Mouse (Mus musculus) embryo, embryonic 11.5 days (tissue): ENCODE measurements around the gene Ezh1.
A peak's percentile ranks its signal among the peaks of the same experiment; 100 is the strongest.

ENCODE experiments used
- DNase-seq: peaks from one replicate; pipeline ENCODE4 v3.0.0-alpha.2; 2012; ENCODE audit warnings: low read depth, low spot score

Gene Ezh1

DNA sequence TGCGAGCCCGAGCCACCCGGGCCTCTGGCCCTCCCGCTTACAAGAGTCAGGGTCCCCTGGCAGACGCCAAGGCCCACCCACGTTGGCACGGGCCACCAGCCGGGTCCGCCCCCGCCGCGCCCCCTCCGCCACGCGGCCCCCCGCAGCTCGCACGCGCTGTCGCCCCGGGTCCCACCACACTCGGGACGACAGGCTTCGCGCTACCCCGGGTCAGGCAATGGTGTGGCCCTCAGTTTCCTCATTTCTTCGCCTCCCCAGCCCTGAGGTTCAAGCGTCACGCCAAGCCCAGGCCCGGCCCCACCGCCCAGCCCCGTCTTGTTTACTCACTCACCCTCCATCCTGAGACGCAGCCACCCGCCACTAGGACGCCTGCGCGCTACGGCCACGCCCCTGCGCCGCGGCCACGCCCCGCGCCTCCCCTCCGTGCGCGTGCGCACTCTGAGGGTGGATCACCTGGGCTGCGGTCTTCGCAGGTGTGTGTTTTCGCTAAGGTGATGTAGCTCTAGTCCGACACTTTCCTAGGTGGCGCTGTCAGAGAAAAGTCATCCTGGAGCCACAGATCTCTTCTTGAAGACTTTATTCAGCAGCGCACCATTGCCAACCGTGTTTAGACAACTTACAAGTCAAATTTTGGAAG lies at the start of gene Ezh1:
Gene Ezh1 (minus strand): TSS at position 399 of the 637 bp plus-strand sequence.
- DNase-seq: peak; percentile 67

DNA sequence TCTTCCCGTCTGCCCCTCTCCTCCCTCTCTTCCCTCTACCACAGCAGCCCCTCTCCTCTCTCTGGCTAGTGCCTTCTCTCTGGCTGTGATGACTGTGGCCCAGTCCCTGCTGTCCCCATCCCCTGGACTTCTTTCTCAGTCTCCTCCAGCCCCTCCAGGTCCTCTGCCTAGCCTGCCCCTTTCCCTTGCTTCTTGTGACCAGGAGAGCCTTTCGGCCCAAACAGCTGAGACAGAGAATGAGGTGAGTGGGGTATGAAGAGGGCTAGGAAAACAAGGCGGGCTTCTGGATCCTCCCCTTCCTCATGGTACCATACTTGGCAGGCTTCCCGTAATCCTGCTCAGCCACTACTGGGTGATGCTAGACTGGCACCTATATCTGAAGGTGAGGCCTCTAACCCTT lies 49.0 kb upstream of the Ezh1 start:
- DNase-seq: no peak

DNA sequence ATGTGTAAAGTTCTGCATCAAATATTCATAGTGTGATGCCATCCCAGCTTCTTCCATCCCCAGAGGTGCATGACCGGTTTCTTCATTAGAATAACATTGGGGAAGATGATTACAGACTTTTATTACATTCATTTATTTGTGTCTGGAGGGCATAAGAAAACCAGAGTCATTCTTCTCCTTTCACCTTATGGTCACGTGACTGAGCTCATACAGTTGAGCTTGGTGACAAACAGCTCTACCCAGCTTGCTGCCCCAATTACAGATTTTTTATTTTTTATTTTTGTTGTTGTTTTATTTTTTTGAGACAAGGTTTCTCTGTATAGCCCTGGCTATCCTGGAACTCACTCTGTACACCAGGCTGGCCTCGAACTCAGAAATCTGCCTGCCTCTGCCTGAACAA lies 46.2 kb upstream of the Ezh1 start:
- DNase-seq: no peak

DNA sequence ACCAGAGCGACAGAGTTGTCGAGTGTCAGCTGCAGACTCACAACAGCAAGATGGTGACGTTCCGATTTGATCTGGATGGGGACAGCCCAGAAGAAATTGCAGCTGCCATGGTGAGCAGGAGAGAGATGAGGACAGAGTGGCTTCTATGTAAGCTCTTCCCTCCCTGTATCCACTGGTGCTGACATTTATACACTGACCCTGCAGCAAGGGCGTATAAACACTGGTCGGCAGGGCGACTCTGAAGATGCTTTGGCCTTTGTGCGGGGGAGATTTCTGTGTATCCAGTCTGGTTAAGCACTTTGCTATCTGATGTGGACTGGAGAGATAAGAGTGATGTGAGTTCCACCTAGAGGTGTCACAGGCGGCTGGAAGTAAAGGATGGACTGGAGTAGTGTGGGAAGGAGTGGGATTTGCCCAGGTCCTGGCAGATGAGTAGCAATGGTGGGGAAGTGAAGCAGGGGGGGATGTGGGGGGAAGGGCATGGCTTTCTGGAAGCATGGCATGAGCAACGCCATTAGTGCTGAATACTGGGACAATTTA lies 43.4 kb upstream of the Ezh1 start:
- DNase-seq: no peak

DNA sequence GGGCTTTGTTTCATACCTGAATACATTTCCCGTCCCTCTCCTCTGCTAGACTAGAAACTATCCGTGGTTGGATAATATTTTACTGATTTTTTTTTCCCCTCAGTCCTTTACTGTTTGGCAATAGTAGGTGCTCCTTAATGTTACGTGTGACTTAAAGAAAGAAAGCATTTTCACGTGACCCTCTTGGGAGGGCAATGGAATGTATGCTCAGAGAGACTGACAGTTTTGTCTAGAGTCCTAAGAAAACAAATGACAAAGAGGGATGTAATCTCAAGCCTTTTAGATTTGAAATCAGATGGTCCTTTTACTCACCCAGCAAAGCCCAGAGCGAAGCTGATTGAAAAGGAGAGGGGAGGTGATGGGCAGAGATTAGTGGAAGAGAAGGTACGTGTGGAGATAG lies 39.6 kb upstream of the Ezh1 start:
- DNase-seq: no peak

DNA sequence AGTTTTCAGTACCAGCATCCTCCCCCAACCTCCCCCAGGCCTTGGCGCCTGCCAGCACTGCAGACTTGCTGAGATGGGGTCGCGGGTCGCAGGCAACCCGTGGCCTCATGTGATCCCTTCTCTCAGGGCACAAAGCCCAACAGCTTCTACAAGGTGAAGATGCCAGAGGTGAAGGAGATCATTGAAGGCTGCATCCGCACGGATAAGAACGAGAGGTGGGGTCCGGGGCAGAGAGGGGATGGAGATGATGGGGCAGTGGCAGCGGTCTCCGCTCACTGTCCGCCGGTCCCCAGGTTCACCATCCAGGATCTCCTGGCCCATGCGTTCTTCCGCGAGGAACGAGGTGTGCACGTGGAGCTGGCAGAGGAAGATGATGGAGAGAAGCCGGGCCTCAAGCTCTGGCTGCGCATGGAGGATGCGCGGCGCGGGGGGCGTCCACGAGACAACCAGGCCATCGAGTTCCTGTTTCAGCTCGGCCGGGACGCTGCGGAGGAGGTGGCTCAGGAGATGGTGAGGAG lies 38.8 kb upstream of the Ezh1 start:
- DNase-seq: no peak

DNA sequence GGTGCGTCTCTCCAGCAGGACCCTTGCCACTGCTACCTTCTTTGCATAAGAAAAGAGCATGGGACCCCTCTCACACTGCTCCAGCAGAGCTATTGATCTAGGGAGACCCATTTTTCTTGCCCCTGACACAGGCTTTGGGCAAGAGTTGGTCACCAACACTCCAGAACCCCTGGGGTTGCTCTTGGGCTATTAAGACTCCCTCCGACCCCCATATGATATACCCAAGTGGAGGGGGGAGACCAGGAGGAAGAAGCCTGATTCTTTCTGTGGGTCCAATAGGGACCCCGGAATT lies 37.7 kb upstream of the Ezh1 start:
- no peak for DNase-seq

DNA sequence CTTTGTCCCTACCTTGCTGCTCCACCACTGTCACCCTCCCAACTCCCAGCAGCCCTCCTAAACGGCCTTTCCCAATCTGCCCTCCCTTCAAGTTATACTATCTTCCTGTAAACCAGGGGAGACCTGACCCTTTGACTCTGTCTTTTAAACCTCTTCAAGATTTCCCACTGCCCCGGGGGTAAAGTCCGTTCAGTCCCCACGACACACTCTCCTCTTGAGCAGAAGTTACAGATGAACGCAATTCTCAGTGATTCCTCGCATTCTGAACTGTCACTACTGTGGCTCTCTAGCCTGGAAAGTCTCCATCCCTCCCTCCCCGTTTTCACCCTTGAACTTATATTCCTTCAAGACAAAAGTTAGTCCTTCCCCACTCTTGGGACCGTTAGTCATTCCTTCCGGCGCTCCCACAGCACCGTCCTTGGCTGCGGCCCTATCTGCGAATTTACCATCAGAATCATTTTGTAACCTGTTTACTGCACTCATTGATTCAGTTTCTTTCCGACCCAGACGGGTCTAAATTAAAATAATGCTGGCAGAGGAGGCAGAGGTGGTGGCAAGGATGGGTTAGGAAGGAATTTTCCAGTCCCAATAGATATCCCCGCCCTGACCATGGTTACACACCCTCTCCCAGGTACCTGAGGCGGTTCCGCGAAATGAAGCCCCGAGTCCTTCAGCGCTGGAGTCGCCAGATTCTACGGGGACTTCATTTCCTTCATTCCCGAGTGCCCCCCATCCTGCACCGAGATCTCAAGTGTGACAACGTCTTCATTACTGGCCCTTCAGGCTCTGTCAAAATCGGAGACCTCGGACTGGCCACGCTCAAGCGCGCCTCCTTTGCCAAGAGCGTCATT lies 37.1 kb upstream of the Ezh1 start:
- DNase-seq: no peak

DNA sequence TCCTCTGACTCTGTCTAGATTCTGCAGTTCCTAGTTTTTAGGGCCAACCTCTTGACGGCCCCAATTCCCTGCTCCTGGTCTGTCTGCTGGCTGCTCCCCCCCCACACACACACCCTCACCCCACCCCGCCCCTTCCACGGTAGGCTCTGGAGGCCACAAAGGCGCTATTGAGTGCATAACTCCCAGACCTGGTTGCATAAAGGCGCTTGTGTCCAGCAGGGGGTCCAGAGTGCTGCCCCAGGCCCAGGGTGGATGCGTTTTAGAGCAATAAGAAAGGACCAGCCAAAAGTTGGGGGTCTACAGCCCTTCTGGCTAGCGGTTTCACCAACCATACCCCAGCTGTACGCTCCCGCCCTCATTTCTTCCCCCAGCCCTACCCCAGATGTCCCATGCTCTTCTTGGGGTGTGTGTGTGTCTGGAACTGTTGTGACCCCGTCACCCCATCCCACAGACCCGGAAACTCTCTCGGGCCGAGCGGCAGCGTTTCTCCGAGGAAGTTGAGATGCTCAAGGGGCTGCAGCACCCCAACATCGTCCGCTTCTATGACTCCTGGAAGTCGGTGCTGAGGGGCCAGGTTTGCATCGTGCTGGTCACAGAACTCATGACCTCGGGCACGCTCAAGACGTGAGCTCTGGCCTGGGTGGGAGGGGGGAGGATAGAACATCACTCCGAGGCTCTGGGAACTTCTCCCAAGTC lies 36.2 kb upstream of the Ezh1 start:
- DNase-seq: no peak

DNA sequence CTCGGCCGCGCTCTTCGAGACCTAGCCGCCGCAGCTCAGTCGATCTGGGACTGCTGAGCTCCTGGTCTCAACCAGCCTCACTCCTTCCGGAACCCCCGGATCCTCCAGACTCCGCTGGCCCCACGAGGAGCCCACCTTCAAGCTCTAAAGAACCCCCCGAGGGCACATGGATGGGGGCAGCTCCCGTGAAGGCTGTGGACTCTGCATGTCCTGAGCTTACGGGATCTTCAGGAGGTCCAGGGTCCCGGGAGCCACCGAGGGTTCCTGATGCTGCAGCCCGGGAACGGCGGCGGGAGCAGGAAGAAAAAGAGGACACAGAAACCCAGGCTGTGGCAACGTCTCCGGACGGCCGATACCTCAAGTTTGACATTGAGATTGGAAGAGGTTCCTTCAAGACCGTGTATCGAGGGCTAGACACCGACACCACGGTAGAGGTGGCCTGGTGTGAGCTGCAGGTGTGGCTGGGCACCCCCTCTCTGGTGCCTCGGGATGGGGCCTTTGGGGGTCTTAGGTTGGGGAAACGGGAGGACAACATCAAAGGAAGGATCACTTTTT lies 34.6 kb upstream of the Ezh1 start:
- DNase-seq: no peak

DNA sequence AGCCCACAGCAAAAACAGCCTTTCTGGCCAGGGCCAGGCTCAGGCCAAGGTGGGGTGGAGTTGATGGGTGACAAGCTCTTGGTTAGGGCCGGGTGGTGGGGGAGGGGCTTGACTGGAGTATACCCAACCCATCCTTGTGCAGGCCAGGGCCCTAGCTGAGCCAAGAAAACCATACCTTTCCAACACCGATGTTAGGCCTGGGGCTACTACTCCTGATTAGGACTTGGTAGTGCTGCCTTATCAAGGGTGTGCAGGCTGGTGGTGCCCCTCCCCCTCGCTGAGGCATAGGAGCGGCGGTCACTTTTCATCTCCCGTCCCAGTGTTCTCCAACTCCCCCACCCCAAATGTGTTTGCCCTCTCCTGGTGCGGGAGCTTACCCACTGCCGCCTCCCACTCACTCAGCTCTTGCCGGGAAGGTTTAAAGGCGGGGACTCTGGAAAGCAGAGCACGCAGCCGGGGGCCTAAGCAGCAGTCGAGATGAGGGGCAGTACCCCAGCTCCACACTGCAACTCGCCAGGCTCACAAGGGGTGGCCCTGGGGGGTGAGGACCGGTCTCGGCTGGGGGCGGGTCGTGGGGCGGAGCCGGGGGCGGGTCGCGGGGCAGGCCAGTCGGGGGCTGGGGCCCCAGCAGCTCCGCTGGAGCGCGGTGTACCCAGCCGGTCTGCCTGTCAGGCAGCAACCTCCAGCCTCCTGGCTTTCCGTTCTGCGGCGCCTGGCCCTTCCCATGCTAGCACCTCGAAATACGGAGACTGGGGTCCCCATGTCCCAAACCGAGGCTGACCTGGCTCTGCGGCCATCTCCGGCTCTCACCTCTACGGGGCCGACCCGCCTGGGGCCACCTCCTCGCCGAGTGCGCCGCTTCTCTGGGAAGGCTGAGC lies 33.9 kb upstream of the Ezh1 start, which contains the start of gene Wnk4:
Gene Wnk4 (plus strand): TSS at position 620 of the 878 bp plus-strand sequence.
- no peak for DNase-seq

DNA sequence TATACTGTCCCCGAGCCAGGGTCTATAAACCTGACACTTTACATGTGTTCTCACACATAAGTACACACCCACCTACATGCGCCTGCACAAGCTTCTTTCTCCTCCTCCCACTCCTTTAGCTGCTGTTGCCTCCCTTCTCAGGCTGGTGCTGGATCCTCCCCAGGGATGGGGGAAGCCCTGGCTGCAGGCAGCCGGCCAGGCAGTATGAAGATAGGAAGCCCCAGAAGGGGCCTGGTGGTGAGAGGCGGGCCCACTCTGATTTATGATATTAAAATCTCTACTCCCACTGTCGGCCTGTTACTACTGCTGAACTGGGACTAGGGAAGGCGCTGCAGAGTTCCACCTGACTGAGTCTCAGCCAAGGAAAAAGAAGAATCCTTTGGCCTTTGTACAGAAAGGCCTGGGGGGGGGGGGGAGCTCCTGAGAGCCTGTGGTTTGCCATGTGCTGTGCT lies 33.0 kb upstream of the Ezh1 start:
- DNase-seq: no peak

DNA sequence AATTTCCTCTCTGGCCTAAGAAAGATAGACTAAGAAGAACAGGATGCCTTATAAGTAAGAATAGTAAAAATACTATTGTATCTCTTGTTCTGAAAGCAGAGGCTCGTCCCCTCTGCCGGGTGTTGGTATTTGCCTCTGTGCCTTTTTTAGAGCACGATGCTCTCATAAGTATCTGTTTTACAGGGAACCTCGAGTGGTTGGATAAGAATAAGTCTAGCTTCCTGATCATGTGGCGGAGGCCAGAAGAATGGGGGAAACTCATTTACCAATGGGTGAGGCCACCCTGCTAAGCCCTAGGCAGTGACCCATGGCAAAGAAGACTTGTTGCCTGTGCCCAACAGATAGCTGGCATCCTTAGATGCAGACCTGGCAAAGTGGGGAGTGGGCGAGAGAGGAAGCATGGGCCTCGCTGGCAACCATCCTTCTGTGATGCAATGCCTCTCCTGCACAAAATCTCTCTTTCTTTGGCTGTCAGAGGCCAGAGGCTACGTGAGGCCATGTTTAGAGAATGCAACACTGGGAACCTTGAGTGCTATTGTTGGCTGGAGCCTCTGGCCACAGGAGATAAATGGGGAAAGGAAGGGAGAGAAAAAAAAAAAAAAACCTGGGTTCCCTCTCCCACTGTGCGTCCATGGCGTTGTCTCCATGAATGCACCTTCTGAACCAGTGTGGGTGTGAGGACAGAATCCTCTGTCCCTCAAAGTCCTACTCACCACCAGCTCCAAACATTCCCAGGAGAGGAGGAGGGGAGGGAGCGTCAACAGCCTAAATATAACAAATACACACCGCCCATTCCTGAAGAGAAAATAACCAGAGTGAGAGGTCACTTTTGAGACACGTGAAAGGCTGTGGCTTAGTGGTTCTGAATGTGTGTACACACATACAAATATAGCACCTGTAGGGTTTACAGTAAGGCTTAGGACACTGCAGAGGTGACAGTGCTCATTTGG lies 29.8 kb upstream of the Ezh1 start:
- DNase-seq: no peak

DNA sequence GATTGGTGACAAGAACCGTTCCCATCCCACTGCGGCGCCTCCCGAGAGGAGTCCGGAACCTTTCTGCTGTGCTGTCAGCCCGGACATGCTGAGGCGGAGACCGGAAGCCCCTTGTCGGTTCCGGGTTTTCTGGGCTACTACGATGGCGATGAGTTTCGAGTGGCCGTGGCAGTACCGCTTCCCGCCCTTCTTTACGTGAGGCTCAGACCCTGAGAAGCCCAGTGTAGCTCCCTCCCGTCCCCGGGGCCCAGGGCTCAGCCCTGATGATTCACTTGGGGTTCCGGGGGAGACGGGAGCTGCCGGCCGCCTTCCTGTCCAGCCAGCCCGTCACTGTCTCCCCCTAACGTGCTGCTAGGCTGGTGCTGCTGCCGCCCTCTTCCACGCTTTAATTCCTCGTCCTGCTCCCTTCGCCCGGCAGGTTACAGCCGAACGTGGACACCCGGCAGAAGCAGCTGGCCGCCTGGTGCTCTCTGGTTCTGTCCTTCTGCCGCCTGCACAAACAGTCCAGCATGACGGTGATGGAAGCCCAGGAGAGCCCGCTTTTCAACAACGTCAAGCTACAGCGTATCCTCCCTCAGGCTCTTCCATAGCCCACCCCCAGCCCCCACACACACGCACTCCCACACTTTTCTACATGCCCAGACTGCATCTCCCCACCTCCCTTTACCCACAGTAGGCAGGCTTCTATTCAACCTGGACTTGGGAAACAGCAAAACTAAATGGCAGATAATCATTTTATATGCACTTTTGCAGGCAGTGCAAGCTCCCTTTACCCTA lies 27.5 kb upstream of the Ezh1 start, which contains the start of gene Vps25:
Gene Vps25 (plus strand): TSS at position 95 of the 777 bp plus-strand sequence.
- peak; percentile 70 for DNase-seq

DNA sequence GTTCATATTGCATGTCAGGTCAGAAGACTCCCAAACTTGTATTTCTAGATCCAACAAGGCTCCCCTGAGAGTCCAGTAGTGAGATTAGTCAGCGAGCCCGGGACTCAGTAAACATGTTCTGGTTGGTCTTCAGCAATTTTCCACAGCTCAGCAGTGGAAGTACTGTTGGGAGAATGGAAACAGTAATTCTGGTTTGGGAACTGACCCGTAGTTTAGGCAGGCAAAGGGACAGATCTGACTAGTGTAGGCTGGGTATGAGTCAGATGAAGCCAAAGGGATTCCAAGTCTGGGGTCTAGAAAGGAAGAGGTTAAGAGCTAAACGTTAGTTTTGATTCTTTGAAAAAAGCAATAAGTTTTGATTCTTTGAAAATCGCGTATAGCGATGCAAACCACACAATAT lies 26.7 kb upstream of the Ezh1 start:
- no peak for DNase-seq

DNA sequence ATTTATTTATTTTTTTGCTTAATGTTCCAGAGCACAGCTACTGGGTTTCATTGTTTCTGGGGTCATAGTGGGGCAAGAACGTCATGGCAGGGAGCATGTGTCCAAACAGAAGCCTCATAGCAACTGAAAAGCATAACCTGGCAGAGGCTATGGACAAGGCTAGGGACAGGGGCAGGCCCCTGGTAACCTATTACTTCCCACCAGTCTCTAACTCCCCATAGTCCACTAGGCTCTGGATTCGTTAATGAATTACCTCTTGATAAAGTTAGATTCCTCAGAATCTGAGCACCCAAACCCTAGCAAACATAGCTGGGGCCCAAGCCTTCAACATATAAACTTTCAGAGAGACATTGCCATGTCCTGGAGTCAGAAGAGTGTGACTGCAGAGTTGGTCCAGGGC lies 24.8 kb upstream of the Ezh1 start:
- no peak for DNase-seq

DNA sequence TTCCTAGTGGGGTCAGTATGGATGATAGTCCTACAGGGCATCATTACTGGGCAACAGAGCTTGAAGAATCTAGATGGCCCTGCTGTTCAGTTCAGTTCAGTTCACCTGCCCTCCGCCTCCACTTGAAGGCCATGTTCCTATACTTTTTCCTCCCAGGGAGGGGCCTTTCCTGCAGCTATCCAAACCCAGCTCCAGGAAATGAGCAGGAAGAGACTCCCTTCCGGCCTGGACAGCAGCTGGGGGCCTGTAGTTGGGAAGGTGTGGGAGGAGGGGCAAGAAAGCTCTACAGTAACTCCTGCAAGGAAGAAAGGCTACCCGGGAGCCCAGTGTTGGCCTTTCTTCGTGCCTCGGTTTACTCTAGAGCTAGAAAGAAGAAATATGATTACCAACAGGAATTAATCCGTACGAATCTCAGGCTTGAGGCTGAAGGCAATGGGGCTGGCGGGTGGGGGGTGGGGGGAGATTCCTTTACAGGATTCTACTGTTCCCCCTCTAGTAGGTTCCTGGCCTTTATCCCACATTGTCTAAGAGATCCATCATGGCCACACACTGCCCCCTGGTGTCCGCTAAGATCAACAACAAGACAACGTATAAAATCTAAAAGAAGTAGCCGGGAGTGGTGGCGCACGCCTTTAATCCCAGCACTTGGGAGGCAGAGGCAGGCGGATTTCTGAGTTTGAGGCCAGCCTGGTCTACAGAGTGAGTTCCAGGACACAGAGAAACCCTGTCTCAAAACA lies 22.2 kb upstream of the Ezh1 start:
- no peak for DNase-seq

DNA sequence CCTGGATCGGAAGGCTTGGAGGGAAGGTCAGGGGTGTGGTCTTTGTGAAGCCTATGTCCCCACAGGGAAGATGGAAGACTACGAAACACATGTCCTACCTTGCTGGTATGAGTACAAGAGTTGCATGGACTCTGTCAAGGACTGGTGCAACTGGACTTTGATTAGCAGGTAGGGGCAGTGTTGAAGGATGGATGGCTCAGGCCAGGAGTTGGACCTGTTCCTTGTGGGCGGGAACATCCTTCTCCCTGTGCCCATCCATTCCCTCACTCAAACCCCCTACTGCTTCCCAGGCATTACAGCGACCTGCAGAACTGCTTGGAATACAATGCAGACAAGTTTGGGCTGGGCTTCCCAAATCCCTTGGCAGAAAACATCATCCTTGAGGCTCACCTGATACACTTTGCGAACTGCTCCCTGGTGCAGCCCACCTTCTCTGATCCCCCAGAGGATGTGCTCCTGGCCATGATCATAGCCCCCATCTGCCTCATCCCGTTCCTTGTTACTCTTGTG lies 21.3 kb upstream of the Ezh1 start:
- DNase-seq: no peak
